Mouse (Mus musculus): ENCODE results near the gene Gak. TPM values are rescaled to one million over a fixed set of nuclear protein-coding genes. Genes with fewer than 3 reads are reported as not detected.

Gak gene
- total RNA-seq, 1 experiment: 49.1 TPM

DNA sequence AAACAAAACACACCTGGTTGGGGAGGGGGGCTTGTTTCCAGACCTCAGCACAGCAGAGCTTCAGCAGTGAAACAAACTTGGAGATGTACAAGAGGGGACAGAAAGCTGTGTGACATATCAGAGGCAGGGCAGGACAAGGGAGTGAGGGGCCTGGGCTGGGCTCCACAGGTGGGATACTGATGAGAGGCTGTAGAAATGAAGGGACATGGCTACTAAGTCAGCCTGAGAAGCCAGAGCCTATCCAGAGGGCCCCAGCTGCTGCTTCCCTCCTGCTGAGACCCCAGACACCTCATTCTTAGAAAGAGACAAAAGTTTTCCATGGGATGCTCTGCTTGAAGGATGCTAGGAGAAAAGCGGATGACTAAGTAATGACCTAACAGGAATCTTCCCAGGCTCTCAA lies 29.1 kb upstream of the Gak start:
- no peak overlapping the region for H3K27ac ChIP-seq (ENCODE audit: insufficient read depth, low read depth, low read length, poor library complexity, severe bottlenecking)
- H3K9me3 ChIP-seq (ENCODE audit: control insufficient read depth, insufficient read depth, low read depth, low read length): no peaks in the 10 kb centered on the region
- H3K9ac ChIP-seq (ENCODE audit: insufficient read depth, low read depth, low read length, poor library complexity, severe bottlenecking): 0 out of 2 replicates have a peak overlapping the region, but pooled peaks have one; percentile 6
- H3K4me3 ChIP-seq (ENCODE audit: insufficient read depth in 1 of 2, low read depth in 1 of 2, low read length in 2 of 2, poor library complexity in 1 of 2, severe bottlenecking in 1 of 2): no peak overlapping the region
- in situ Hi-C loops (cut with MboI; ENCODE audit: low sequenced_read_pairs in 2 of 2, unreplicated experiment in 2 of 2): no loop called here
- peaks cover 0 to 5% of the 10 kb centered on the region in 2 experiments; a peak in 1 of 4 replicates for H3K4me1 ChIP-seq (ENCODE audit: control insufficient read depth in 2 of 2, insufficient read depth in 2 of 2, low read length in 2 of 2, poor library complexity in 1 of 2)
- peaks cover 34% of the 10 kb centered on the region for H3K36me3 ChIP-seq (ENCODE audit: control insufficient read depth, insufficient read depth, low read length, poor library complexity, severe bottlenecking)
- no peak for TF ChIP-seq ZNF384 (IDR thresholded peaks at IDR 0.05; ENCODE audit: low read depth, low read length)
- no peak for TF ChIP-seq MAFK (IDR thresholded peaks at IDR 0.05; ENCODE audit: insufficient read depth, low read depth, low read length)
- TF ChIP-seq ZC3H11A (IDR thresholded peaks at IDR 0.05; ENCODE audit: borderline replicate concordance, low read depth, low read length): no peak
- no peak for TF ChIP-seq CHD2 (IDR thresholded peaks at IDR 0.05; ENCODE audit: low read depth, low read length)
- no peak for TF ChIP-seq HCFC1 (IDR thresholded peaks at IDR 0.05; ENCODE audit: borderline replicate concordance, insufficient read depth, low read length)
- DNase-seq (ENCODE audit: low read depth, low spot score): no peak

DNA sequence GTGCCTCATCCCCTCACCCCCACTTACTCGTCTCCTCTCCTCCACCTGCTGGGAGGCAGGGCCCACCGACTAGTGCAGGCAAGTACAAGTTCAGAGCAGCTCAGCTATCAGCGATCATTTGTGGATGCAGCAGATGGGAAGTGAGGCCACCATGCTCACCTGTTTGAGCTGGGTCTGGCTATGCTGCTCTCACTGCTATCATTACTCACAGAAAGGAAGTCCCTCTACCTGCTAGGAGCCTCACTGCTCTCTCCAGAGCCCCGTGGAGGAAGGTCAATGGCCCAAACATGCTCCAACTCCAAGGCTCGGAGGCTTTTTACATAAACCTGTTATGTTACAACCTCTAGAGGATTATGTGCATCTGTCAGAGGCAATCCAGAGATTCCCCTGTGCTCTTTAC lies 27.9 kb upstream of the Gak start:
- peaks cover 0 to 5% of the 10 kb centered on the region in 2 experiments; a peak in 1 of 4 replicates for H3K4me1 ChIP-seq (ENCODE audit: control insufficient read depth in 2 of 2, insufficient read depth in 2 of 2, low read length in 2 of 2, poor library complexity in 1 of 2)
- TF ChIP-seq ZC3H11A (IDR thresholded peaks at IDR 0.05; ENCODE audit: borderline replicate concordance, low read depth, low read length): no peak
- TF ChIP-seq ZNF384 (IDR thresholded peaks at IDR 0.05; ENCODE audit: low read depth, low read length): no peak
- TF ChIP-seq MAFK (IDR thresholded peaks at IDR 0.05; ENCODE audit: insufficient read depth, low read depth, low read length): no peak
- no peak for TF ChIP-seq CHD2 (IDR thresholded peaks at IDR 0.05; ENCODE audit: low read depth, low read length)
- no peak for TF ChIP-seq HCFC1 (IDR thresholded peaks at IDR 0.05; ENCODE audit: borderline replicate concordance, insufficient read depth, low read length)
- no peak overlapping the region for H3K4me3 ChIP-seq (ENCODE audit: insufficient read depth in 1 of 2, low read depth in 1 of 2, low read length in 2 of 2, poor library complexity in 1 of 2, severe bottlenecking in 1 of 2)
- no peak overlapping the region for H3K9ac ChIP-seq (ENCODE audit: insufficient read depth, low read depth, low read length, poor library complexity, severe bottlenecking)
- in situ Hi-C loops (cut with MboI; ENCODE audit: low sequenced_read_pairs in 2 of 2, unreplicated experiment in 2 of 2): no loop called here
- DNase-seq (ENCODE audit: low read depth, low spot score): no peak
- no peaks in the 10 kb centered on the region for H3K9me3 ChIP-seq (ENCODE audit: control insufficient read depth, insufficient read depth, low read depth, low read length)
- no peak overlapping the region for H3K27ac ChIP-seq (ENCODE audit: insufficient read depth, low read depth, low read length, poor library complexity, severe bottlenecking)
- H3K36me3 ChIP-seq (ENCODE audit: control insufficient read depth, insufficient read depth, low read length, poor library complexity, severe bottlenecking): peaks cover 41% of the 10 kb centered on the region

DNA sequence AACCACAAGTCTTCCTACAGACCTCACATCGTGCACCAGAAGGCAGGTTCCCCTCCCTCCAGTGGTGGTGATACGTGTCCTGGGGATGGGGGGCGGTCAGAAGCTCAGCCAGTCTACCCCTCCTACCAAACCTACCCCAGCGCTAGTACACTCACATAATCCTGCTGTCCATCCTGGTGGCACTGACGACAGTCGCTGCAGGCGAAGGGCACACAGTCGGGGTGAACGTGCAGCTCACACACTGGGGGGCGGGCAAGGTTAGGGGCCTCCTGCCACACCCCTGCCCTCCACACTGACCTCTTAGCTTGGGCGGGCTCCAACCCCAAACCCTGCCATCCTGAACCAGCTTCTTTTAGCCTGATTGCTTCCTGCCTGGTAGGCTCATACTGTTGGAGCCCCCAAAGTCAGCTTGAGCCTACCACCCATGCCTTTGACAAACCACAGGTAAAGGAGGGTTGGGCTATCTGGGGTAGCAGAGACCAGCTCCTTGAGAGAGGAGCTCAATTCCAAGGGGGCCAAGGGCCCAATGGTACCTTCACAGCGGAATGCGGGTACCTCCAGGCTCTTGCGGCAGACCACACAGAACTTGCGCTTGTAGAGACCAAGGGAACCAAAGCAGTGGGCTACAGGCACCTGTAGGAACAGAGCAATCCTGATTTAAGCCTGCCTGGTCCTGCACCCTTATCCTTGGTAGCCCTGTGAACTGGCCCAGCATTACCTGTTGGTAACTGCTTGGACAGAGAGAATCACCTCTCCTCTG lies 26.5 kb upstream of the Gak start:
- H3K27ac ChIP-seq (ENCODE audit: insufficient read depth, low read depth, low read length, poor library complexity, severe bottlenecking): no peak overlapping the region
- peaks cover 44% of the 10 kb centered on the region for H3K36me3 ChIP-seq (ENCODE audit: control insufficient read depth, insufficient read depth, low read length, poor library complexity, severe bottlenecking)
- TF ChIP-seq ZNF384 (IDR thresholded peaks at IDR 0.05; ENCODE audit: low read depth, low read length) (no peak), MAFK (IDR thresholded peaks at IDR 0.05; ENCODE audit: insufficient read depth, low read depth, low read length) (no peak), CHD2 (IDR thresholded peaks at IDR 0.05; ENCODE audit: low read depth, low read length) (no peak), HCFC1 (IDR thresholded peaks at IDR 0.05; ENCODE audit: borderline replicate concordance, insufficient read depth, low read length) (no peak), ZC3H11A (IDR thresholded peaks at IDR 0.05; ENCODE audit: borderline replicate concordance, low read depth, low read length) (no peak)
- H3K4me1 ChIP-seq (ENCODE audit: control insufficient read depth in 2 of 2, insufficient read depth in 2 of 2, low read length in 2 of 2, poor library complexity in 1 of 2): peaks cover 0 to 4% of the 10 kb centered on the region in 2 experiments; a peak in 1 of 4 replicates
- no peak overlapping the region for H3K4me3 ChIP-seq (ENCODE audit: insufficient read depth in 1 of 2, low read depth in 1 of 2, low read length in 2 of 2, poor library complexity in 1 of 2, severe bottlenecking in 1 of 2)
- no peaks in the 10 kb centered on the region for H3K9me3 ChIP-seq (ENCODE audit: control insufficient read depth, insufficient read depth, low read depth, low read length)
- DNase-seq (ENCODE audit: low read depth, low spot score): no peak
- H3K9ac ChIP-seq (ENCODE audit: insufficient read depth, low read depth, low read length, poor library complexity, severe bottlenecking): no peak overlapping the region
- in situ Hi-C loops (cut with MboI; ENCODE audit: low sequenced_read_pairs in 2 of 2, unreplicated experiment in 2 of 2): no loop called here

DNA sequence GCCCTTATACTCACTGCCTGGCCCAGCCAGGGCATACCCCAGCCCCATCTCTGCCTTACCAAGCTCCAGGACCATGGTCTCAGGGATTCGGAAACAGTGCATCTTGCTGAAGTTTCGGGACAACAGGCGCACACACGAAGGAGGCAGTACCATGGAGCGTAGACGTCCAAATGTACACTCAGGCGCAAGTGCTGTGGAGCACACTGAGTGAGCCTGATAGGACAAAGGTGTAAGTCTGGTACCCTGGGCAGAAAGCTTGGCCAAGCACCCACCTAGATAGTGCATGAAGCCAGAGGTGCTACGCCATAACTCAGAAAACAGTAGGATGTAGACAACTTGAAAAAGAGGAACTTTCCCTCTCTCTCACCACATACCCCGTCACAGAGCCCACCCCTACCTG lies 25.8 kb upstream of the Gak start:
- Histone ChIP-seq H3K27ac (ENCODE audit: insufficient read depth, low read depth, low read length, poor library complexity, severe bottlenecking) (no peak overlapping the region), H3K9me3 (ENCODE audit: control insufficient read depth, insufficient read depth, low read depth, low read length) (no peaks in the 10 kb centered on the region), H3K36me3 (ENCODE audit: control insufficient read depth, insufficient read depth, low read length, poor library complexity, severe bottlenecking) (peaks cover 45% of the 10 kb centered on the region), H3K4me3 (ENCODE audit: insufficient read depth in 1 of 2, low read depth in 1 of 2, low read length in 2 of 2, poor library complexity in 1 of 2, severe bottlenecking in 1 of 2) (no peak overlapping the region), H3K4me1 (ENCODE audit: control insufficient read depth in 2 of 2, insufficient read depth in 2 of 2, low read length in 2 of 2, poor library complexity in 1 of 2) (peaks cover 0 to 2% of the 10 kb centered on the region in 2 experiments; a peak in 1 of 4 replicates), H3K9ac (ENCODE audit: insufficient read depth, low read depth, low read length, poor library complexity, severe bottlenecking) (no peak overlapping the region)
- TF ChIP-seq MAFK (IDR thresholded peaks at IDR 0.05; ENCODE audit: insufficient read depth, low read depth, low read length): no peak
- no peak for TF ChIP-seq CHD2 (IDR thresholded peaks at IDR 0.05; ENCODE audit: low read depth, low read length)
- TF ChIP-seq ZNF384 (IDR thresholded peaks at IDR 0.05; ENCODE audit: low read depth, low read length): no peak
- no peak for TF ChIP-seq HCFC1 (IDR thresholded peaks at IDR 0.05; ENCODE audit: borderline replicate concordance, insufficient read depth, low read length)
- TF ChIP-seq ZC3H11A (IDR thresholded peaks at IDR 0.05; ENCODE audit: borderline replicate concordance, low read depth, low read length): no peak
- no peak for DNase-seq (ENCODE audit: low read depth, low spot score)
- in situ Hi-C loops (cut with MboI; ENCODE audit: low sequenced_read_pairs in 2 of 2, unreplicated experiment in 2 of 2): no loop called here

Measured in ES-E14 (cell line).